In genomic region chr13:39225651-39226050, GRCm38 (mm10) we compare ENCODE assay signal across 29 mouse cellular contexts.
DNase-seq lines count a peak whose midpoint lies in the region; ATAC-seq and TF ChIP-seq lines count a peak whose summit lies in the region.
"Had no signal": no experiment of that assay in that cellular context is flagged by ENCODE, and none has a peak within 500 bp of the region (broad histone marks: within the 10 kb centered on the region; RNA-seq: fewer than 3 reads in every experiment).

No protein-coding gene starts in this region.

- no peaks in the 10 kb centered on the region for H3K27me3 ChIP-seq in lung, embryonic 14.5 days (ENCODE audit: insufficient read depth, low read length)
- no peaks in the 10 kb centered on the region for H3K27me3 ChIP-seq in lung, postnatal 0 days (replicated peaks; ENCODE audit: insufficient read depth, low read length)
- H3K27me3 ChIP-seq: CH12.LX; embryonic facial prominence, embryonic 13.5 days; embryonic facial prominence, embryonic 15.5 days; forebrain, embryonic 12.5 days had no signal

- H3K9me3 ChIP-seq in lung, embryonic 14.5 days (ENCODE audit: low read depth, low read length): no peaks in the 10 kb centered on the region
- no peaks in the 10 kb centered on the region for H3K9me3 ChIP-seq in lung, postnatal 0 days (ENCODE audit: low read length)
- H3K9me3 ChIP-seq: embryonic facial prominence, embryonic 13.5 days; embryonic facial prominence, embryonic 15.5 days; forebrain, embryonic 10.5 days; forebrain, embryonic 12.5 days had no signal

- no peak overlapping the region for H3K9ac ChIP-seq in lung, embryonic 14.5 days
- no peak overlapping the region for H3K9ac ChIP-seq in lung, postnatal 0 days (replicated peaks; ENCODE audit: low read depth)
- H3K9ac ChIP-seq: embryonic facial prominence, embryonic 13.5 days; embryonic facial prominence, embryonic 15.5 days; forebrain, embryonic 12.5 days had no signal

- no peaks in the 10 kb centered on the region for H3K36me3 ChIP-seq in lung, embryonic 14.5 days (ENCODE audit: insufficient read depth)
- H3K36me3 ChIP-seq in lung, postnatal 0 days (ENCODE audit: insufficient read depth, low read length): no peaks in the 10 kb centered on the region
- H3K36me3 ChIP-seq: embryonic facial prominence, embryonic 13.5 days; embryonic facial prominence, embryonic 15.5 days; forebrain, embryonic 10.5 days; forebrain, embryonic 12.5 days; G1E had no signal

- ATAC-seq in lung, embryonic 14.5 days (ENCODE audit: insufficient read depth): no peak
- ATAC-seq in lung, postnatal 0 days: no peak
- no peak for ATAC-seq in frontal cortex, adult (ENCODE audit: low TSS enrichment)
- ATAC-seq: activated CD4-positive, CD25-positive, alpha-beta regulatory T cell, adult 4 months; CD4-positive, CD25-positive, alpha-beta regulatory T cell, adult 4 months; forebrain, embryonic 14.5 days; forebrain, embryonic 16.5 days; Patski had no signal

- WGBS in lung, embryonic 14.5 days: 37% methylated on average over 6 of the region's 6 CpGs
- WGBS in lung, postnatal 0 days: 44% methylated on average over 6 of the region's 6 CpGs

- TF ChIP-seq CTCF in lung, embryonic 14.5 days (IDR thresholded peaks at IDR 0.05; ENCODE audit: low read depth): no peak
- no peak for TF ChIP-seq CTCF in lung, postnatal 0 days (IDR thresholded peaks at IDR 0.05)

- no peaks in the 10 kb centered on the region for H3K4me1 ChIP-seq in lung, embryonic 14.5 days (ENCODE audit: insufficient read depth)
- H3K4me1 ChIP-seq in lung, postnatal 0 days (ENCODE audit: insufficient read depth, low read depth, low read length): no peaks in the 10 kb centered on the region
- H3K4me1 ChIP-seq: embryonic facial prominence, embryonic 13.5 days; embryonic facial prominence, embryonic 15.5 days; forebrain, embryonic 10.5 days; forebrain, embryonic 12.5 days had no signal

- peak; percentile 23 for DNase-seq in lung, embryonic 14.5 days
- DNase-seq in lung, postnatal 0 days (ENCODE audit: low spot score): no peak
- DNase-seq in Muller cell, postnatal 12 days (ENCODE audit: inconsistent ontology term): peak; percentile 88
- DNase-seq in retina, embryonic 14.5 days (ENCODE audit: low spot score): peak; percentile 38
- DNase-seq in layer of hippocampus, adult 11-12 months (ENCODE audit: low spot score): no peak
- DNase-seq in right cerebral cortex, postnatal 25 days: no peak
- DNase-seq: adrenal gland, adult 8-10 months; adrenal gland, postnatal 25 days; B cell, adult 2 months; cerebellum, adult 11 months; cerebellum, adult 18-20 months; cerebellum, adult 8-10 months; cerebellum, adult 9-11 months; cerebellum, postnatal 14 days; cerebellum, postnatal 36 days; embryo, embryonic 11 days had no signal

- no peak overlapping the region for H3K4me2 ChIP-seq in lung, embryonic 14.5 days
- H3K4me2 ChIP-seq in lung, postnatal 0 days (replicated peaks; ENCODE audit: low read depth, low read length): no peak overlapping the region
- H3K4me2 ChIP-seq: embryonic facial prominence, embryonic 13.5 days; embryonic facial prominence, embryonic 15.5 days; forebrain, embryonic 12.5 days had no signal

- no peak overlapping the region for H3K4me3 ChIP-seq in lung, embryonic 14.5 days (ENCODE audit: low read depth, low read length)
- no peak overlapping the region for H3K4me3 ChIP-seq in lung, postnatal 0 days (ENCODE audit: low read depth, low read length)
- H3K4me3 ChIP-seq: embryonic facial prominence, embryonic 13.5 days; embryonic facial prominence, embryonic 15.5 days; erythroblast, embryonic 14.5 days; forebrain, embryonic 10.5 days; forebrain, embryonic 12.5 days had no signal

- TF ChIP-seq EP300 in lung, postnatal 0 days (IDR thresholded peaks at IDR 0.05): no peak

- H3K27ac ChIP-seq in lung, embryonic 14.5 days (ENCODE audit: low read depth): no peak overlapping the region
- H3K27ac ChIP-seq in lung, postnatal 0 days (ENCODE audit: low read length): no peak overlapping the region
- H3K27ac ChIP-seq: embryonic facial prominence, embryonic 13.5 days; embryonic facial prominence, embryonic 15.5 days; forebrain, embryonic 10.5 days; forebrain, embryonic 12.5 days had no signal

Comparison
In these comparisons a context has a peak if more than half of its experiments do, and no peak if none do; other contexts are left out.
1. DNase-seq: peak in lung, embryonic 14.5 days (single experiment), Muller cell, postnatal 12 days (single experiment) and retina, embryonic 14.5 days (single experiment); none in lung, postnatal 0 days (single experiment), layer of hippocampus, adult 11-12 months (single experiment) and right cerebral cortex, postnatal 25 days (single experiment).